Mouse (Mus musculus) R1 (cell line): Measurements from ENCODE around the gene Zbtb49.

Experiments
- DNase-seq: peaks from one replicate; pipeline ENCODE4 v3.0.0-alpha.2; 2018; ENCODE audit warnings: low read depth, low spot score

Zbtb49 gene

DNA sequence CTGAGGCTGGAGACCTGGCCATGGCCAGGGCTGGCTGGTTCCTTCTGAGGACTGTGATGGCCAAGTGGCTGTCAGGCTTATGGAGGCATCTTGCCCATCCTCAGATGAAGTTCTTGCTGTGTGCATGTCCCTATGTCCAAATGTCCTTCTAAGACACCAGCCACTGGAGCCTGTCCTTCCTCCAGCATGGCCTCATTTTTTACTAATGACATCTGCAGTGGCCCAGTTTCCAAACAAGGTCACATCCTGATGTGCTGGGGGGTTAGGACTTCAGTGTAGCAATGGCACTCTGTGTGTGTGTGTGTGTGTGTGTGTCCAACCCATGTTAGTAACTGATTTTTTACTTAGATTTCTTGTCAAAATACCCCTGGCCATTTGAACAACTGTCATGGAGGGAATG, 24.3 kb downstream of the Zbtb49 start:
- no peak for DNase-seq

- DNase-seq: no peak
Observed at GRCm38 (mm10) chr5:38194946-38195345, 25.3 kb downstream of the Zbtb49 start.

DNA sequence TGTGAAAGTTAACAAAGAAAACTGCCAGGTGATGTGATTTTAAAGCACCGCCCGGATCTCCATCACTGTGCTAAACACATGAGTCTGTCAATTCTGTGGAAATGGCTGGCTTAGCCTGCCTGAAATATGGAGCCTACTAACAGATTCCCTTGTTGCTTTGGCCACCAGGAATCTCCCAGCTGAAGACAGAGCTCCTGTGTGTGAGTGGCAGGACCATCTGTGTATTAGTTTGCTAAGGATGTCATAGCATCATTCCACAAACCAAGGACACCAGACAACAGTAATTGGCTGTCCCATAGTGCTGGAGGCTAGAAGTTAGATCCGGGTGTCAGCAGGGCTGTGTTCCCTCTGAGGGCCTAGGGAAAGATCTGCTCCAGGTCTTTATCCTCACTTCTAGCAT, 29.4 kb downstream of the Zbtb49 start:
- no peak for DNase-seq

- DNase-seq: no peak
Observed at GRCm38 (mm10) chr5:38187006-38187405, 33.3 kb downstream of the Zbtb49 start.

DNA sequence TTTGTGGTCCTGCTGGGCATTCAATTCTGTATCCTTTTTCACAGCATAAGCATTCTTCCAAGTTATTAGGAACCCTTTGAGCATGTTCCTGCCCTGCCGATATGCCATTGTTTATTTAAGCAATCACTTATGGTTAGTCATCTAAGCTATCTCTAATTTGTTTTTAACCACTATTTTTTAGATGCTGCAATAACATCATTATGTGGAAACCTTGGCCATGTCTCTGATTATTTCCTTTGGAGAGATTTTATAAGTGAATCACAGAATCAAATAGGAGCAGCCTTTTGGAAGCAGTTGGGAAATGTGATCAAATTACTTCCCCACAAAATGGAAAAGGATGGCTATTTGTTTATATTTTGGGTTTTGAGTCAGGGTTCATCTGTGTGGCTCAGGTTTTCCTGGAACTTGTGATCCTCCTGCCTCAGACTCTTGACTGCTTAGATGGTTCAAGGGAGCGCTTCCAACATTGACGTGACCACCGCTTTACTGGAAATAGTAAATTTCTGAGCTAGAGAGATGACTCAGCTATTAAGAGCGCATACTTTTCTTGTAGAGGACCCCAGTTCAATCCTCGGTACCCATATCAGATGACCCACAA, 35.5 kb downstream of the Zbtb49 start:
- DNase-seq: no peak

GRCm38 (mm10) chr5:38174256-38174912, 45.9 kb downstream of the Zbtb49 start:
- no peak for DNase-seq

- peak; percentile 42 for DNase-seq
Observed at GRCm38 (mm10) chr5:38173766-38174165, 46.5 kb downstream of the Zbtb49 start.

GRCm38 (mm10) chr5:38168497-38168896, 51.8 kb downstream of the Zbtb49 start:
- no peak for DNase-seq

DNA sequence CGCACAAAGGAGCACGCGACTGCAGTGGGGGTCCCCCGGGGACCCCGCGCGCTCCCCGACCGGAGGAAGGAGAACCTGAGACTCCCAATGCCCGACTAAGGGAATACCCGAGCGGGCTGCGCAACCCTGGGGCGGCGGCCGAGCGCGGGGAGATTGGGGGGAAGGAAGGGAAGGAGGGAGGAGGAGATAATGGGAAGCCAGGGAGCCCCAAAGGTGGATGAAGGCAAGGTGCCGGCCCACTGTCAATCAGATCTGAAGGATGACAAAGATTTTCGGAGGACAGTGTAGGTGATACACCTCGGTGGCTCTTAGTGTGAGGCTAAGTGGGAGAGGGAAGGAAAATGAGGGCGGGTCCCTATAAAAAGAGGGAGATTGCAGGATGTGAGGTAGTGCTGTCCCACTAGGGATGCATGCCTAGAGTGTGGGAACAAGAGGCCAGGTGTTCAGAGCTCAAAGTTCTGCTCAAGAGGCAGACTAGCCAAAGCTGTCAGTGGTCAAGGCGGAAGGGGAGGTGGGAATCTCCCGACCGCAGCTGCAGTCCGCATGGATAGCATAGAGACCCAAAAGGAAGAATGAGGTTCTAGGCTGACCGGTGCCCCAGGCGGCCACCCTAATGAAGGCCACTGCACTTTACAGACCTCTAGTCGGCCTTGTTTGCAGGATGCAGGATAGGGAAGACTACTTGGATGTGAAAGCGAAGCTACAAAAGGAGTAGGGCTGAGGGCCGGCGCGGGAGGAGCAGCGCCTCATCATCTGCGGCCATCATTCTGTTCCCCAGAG, 60.4 kb downstream of the Zbtb49 start, which contains the start of gene Nsg1:
Nsg1 (minus strand) TSS at position 274 of the 780 bp plus-strand sequence.
- peak; percentile 23 for DNase-seq

- peak; percentile 36 for DNase-seq
Observed at GRCm38 (mm10) chr5:38158947-38159633, 61.2 kb downstream of the Zbtb49 start.

DNA sequence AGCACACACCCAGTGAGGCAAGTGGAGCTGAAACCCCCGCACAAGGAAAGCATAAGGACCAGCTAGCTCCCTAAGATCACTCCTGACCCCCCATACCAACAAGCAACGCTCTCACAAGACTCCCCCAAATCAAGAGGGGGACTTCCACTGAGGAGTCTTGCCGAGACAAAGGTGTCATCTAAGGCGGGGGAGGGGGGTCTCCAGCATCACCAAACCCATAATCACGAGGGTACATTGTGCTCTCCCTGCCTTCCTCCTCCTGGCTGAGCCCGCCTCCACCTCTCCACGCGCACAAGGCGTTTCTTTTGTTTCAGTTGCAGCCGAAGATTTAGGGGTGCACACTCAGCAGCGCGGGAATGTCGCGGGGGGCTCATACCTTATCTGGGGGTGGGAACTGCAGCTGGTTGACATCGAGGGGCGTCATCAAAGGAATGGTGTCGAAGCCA, 61.7 kb downstream of the Zbtb49 start:
- no peak for DNase-seq

- DNase-seq: no peak
Observed at GRCm38 (mm10) chr5:38157481-38158020, 62.7 kb downstream of the Zbtb49 start.

DNA sequence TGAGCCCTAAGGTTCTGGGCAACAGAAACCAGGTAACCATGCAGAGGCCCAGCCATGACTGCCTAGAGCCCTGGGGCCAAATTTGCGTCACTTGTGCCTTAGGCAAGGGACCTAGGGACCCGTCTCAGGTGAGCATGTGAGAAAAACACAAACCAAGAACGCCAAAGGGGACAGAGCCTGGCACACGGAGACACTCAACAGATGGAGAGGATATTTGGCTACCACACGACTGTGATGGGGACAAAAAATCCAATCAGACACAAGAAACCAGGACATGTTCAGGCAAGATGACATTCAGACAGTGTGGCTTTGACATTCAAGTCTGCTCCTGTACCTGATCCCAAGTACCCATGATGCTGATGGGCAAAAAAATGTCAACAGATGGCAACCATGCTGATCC, 66.6 kb downstream of the Zbtb49 start:
- DNase-seq: no peak

- no peak for DNase-seq
Observed at GRCm38 (mm10) chr5:38152201-38153108, 67.8 kb downstream of the Zbtb49 start.

DNA sequence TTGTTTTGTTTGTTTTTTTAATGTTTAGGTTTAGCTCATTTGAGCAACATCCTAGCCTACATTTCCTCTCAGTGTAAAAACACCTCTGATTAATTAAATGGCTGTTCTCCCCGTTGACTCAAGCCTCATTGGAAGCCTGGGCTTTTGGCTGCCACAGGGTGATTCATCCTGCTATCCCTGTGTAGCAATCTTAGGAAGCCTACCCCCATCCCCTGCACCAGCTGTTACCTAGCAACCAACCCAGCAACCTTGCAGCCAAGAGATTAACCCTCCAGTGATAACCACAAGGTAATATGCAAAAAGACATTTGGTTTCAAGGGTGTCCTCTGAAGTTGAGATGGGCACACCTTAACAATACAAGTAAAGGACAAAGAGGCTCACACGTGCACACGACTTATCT, 69.0 kb downstream of the Zbtb49 start:
- DNase-seq: peak; percentile 20

GRCm38 (mm10) chr5:38146524-38146923, 73.7 kb downstream of the Zbtb49 start:
- no peak for DNase-seq

DNA sequence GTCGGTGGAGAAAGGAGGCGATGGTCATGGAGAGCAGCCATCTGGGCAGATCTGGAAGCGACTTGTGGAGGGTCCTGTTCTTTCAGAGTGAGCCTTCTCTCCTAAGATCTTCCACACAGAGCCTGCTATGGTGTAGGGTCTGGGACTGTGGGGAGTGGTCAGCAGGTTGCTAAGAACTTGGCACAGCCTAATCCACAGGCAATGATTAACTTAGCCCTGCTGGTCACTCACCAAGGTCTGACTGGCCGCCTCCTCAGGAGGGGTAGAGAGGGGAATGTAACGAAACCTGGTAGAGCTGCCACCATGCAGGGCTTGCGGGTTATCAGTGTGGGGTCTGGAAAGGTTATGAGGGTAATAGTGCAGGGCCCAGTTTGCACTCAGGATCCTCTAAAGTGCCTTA, 79.4 kb downstream of the Zbtb49 start:
- DNase-seq: no peak
